Mouse (Mus musculus): ENCODE measurements around the gene Vmn2r1. TPM values are rescaled to one million over a fixed set of nuclear protein-coding genes. Genes with fewer than 3 reads are reported as not detected.

Vmn2r1 gene
- total RNA-seq (2021) = under 1 TPM; 0.10 to 0.33 TPM
- long read RNA-seq, experiment 1 = 0 reads
- long read RNA-seq, experiment 2 = 0 reads

DNA sequence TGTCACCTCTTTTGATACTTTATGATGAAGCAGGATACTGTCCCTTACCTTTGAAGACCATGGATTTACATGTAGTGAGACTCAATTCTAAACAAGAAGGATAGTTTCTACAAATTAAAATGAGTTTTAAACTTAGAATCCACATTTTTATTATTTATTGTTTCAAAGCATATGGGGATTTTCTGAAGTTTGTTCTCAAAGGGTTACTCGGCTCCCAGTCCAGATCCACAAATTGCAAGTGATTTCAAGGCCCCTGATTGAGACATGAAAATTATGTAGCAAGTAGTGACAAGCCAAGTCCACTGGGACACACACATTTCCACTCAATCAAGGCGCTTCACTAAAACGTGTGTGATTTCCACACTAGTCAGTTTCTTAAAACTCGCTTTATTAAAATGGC, at the start of gene Vmn2r1:
Gene Vmn2r1 (plus strand): TSS at position 301 of the 400 bp plus-strand sequence.
- no peak for DNase-seq

DNA sequence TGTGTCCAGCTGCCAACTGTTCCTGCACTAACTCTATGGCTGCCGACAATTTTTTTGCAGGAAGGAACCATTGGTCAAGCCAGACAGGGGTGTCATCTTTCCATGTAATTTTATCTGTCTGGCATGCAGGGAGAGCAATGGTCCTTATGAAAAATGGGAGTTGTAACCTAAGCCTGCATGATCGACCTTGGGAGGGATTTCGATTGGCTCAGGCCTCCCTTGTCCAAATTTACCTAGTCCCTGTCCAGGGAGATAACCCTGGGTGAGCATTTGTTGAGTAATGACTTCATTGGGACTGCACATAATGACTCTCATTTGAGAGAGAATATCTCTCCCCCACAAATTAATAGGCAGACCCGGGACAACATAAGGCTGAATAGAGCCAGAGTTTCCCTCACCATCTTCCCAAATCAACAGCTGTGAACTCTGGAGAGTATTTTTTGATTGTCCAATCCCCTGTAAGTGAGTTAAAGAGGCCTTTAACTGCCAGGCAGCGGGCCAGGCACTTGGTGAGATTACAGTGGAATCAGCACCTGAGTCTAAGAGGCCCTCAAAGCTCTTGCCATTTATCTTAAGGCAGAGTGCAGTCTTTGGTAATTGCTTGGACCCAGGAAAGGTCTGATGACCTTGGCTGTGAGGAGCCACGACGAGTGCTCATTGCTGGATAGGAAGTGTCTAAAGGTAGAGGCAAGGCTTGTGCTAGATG, 43.1 kb upstream of the Vmn2r1 start:
- no peak for DNase-seq

DNA sequence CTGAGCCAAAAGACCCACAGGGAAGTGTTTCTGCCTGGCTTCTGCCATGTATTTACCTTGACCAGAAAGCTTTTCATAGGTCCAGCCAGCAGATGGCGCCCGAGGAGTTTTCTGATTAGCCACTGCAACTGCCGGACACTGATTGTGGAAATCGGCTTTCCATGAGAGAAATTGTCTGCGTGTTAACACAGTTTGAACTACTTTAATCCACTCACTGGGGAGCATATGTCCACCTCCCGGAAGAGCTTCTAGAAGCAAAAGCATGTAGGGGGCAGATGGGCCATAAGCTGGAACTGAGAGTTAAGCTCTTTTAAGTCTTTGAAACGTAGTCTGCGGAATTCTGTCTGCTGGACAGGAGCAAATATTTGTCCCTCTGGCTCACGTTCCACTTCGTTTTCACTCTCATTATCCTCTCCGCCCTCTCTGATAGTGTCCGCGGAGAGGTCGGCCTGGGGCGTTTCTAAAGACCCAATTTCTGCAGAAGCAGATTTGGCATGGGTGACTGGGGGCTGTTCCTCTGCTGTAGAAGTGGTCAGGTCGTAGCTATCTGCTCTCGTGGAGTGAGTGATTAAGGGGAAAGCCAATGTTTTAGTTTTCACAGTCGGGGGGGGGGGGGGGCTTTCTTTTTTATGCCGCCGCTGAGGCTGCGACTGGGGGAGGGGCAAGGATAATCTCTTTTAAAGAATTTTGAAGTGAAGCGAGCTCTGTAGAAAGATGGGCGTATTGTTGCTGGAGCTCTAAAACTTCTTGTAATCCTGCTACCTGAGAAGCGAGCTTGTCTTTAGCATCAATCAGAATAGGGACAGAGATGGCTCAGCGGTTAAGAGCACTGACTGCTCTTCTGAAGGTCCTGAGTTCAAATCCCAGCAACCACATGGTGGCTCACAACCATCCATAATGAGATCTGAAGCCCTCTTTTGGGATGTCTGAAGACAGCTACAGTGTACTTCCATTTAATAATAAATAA, 41.2 kb upstream of the Vmn2r1 start:
- DNase-seq = peak; percentile 92 to 93

DNA sequence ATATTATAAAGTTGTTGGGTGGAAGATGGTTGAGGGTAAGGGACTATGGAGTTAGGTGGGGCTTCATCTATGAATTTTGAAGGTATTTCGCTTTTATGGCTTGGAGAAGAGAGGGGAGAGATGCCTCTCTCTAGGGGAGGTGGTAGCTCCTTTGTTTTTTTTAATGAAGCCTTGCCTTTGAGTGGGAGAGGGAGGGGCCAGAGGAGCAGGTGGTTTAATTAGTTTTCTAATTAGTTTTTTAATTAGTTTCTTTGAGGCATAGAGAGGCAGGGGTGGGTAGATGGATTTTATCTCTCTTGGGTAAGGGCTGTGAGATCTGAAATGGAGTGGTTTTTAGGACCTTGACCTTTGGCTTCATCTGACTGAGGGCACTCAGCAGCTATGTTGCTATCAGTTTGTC, 31.4 kb downstream of the Vmn2r1 start:
- no peak for DNase-seq

GRCm38 (mm10) chr3:64113352-64114046, 32.2 kb downstream of the Vmn2r1 start:
- no peak for DNase-seq

DNA sequence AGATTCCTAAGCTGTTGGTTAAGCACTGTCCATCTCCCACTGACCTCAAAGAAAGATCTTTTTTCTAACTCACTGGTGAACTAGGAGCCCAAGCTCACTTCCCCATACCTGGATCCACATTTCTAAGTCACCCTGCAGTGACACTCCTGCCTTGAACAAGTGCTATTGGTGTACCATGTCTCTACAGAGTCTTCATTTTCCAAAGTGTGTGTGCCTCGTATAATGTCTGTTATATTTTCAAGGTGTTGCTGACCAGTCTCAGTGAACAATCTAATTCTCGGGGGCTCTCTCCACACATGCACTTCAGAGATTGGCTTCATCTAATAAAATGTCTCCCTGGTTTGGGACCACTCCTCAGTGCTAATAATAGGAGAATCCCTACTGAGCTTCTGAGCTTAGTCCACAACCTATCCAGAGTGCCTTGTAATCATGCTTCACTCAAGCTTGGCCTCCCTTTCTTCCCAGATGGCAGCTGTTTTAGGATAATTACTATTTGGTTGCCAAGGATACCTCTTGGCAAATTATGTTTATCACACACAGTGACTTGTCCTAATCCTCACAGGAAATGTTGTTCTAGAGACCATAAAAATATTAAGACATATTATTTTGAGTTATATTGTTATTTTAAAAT, 60.6 kb downstream of the Vmn2r1 start, which contains the start of gene Vmn2r2:
Gene Vmn2r2 (minus strand): TSS at position 51 of the 631 bp plus-strand sequence.
- DNase-seq = no peak

Other genes with a start within 250 kb of the Vmn2r1 start
- gene Plch1, start 182.1 kb upstream of the Vmn2r1 start, total RNA-seq (2021) = under 1 TPM; 0.16 to 0.23 TPM
- 10 to 100 TPM in 1 of 2 experiments, 1 to 10 TPM in 1; 8.3 to 14.1 TPM for gene E130311K13Rik, start 152.1 kb upstream of the Vmn2r1 start, total RNA-seq (2021)
- 10 to 100 TPM; 30.8 to 48.3 TPM for gene Slc33a1, start 116.8 kb upstream of the Vmn2r1 start, total RNA-seq (2021)
- gene Gmps, start 105.4 kb upstream of the Vmn2r1 start, total RNA-seq (2021) = 10 to 100 TPM; 24.4 to 25.0 TPM
- not detected for gene Vmn2r2, start 60.4 kb downstream of the Vmn2r1 start, total RNA-seq (2021)
- gene Vmn2r3, start 208.2 kb downstream of the Vmn2r1 start, total RNA-seq (2021) = not detected